ENCODE assay signal across 26 mouse cellular contexts in the genomic region with DNA sequence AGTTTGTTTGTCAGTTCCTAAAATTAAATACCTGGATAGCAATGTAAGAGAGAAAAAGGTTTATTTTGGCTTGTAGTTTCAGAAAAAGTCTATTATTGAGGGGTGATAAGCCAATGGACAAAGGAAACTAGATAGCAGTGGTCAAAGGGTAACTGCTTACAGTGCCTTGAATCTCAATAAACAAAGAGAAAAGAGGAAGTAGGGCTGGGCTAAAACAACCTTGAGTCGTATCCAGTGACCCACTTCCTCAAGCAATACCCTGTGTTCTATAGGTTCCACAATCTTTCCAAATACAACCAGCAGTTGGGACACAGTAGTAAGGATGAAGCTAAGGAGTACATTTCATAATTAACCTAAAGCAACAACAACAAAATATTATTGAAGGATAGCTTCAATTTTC.
DNase-seq lines count a peak whose midpoint lies in the region; ATAC-seq and TF ChIP-seq lines count a peak whose summit lies in the region.
"Had no signal": no experiment of that assay in that cellular context is flagged by ENCODE, and none has a peak within 500 bp of the region (broad histone marks: within the 10 kb centered on the region; RNA-seq: fewer than 3 reads in every experiment).

No protein-coding gene starts in this region.

- no peak overlapping the region for H3K27ac ChIP-seq in MEL (ENCODE audit: control insufficient read depth, low read depth, low read length)

- TF ChIP-seq POLR2A in MEL (IDR thresholded peaks at IDR 0.05; ENCODE audit: control insufficient read depth in 1 of 2, insufficient read depth in 1 of 2, low read depth in 1 of 2, low read length in 2 of 2, poor library complexity in 1 of 2): no peak

- no peak for ATAC-seq in frontal cortex, adult (ENCODE audit: low TSS enrichment)
- ATAC-seq: activated CD4-positive, CD25-positive, alpha-beta regulatory T cell, adult 4 months; CD4-positive, CD25-positive, alpha-beta regulatory T cell, adult 4 months; Patski had no signal

- no peaks in the 10 kb centered on the region for H3K9me3 ChIP-seq in MEL (replicated peaks; ENCODE audit: insufficient read depth, low read length)

- TF ChIP-seq CTCF in MEL (IDR thresholded peaks at IDR 0.05 in 2 of 3, conservative IDR thresholded peaks at IDR 0.05 in 1 of 3; ENCODE audit: control insufficient read depth in 1 of 3, insufficient read depth in 1 of 3, low read depth in 2 of 3, low read length in 3 of 3, poor library complexity in 1 of 3, severe bottlenecking in 1 of 3): no peak

- no peaks in the 10 kb centered on the region for H3K36me3 ChIP-seq in MEL (ENCODE audit: control insufficient read depth in 1 of 2, insufficient read depth in 2 of 2, low read length in 2 of 2)
- H3K36me3 ChIP-seq: G1E had no signal

- H3K4me3 ChIP-seq in MEL (ENCODE audit: control insufficient read depth in 1 of 2, insufficient read depth in 1 of 2, low read depth in 2 of 2, low read length in 2 of 2): no peak overlapping the region

- no peak overlapping the region for H3K9ac ChIP-seq in MEL (ENCODE audit: control insufficient read depth, low read depth, low read length, poor library complexity, severe bottlenecking)

- peak; percentile 9 to 75; a peak in 2 of 4 replicates for TF ChIP-seq EP300 in MEL (IDR thresholded peaks at IDR 0.05; ENCODE audit: low read depth in 1 of 2, low read length in 2 of 2)

- H3K79me2 ChIP-seq in MEL (ENCODE audit: control insufficient read depth, insufficient read depth, low read length, poor library complexity): no peaks in the 10 kb centered on the region

- no peaks in the 10 kb centered on the region for H3K4me1 ChIP-seq in MEL (ENCODE audit: control insufficient read depth in 1 of 2, insufficient read depth in 2 of 2, low read length in 2 of 2)

- DNase-seq in 416B (ENCODE audit: low read depth) (peak; percentile 74), A20 (ENCODE audit: low read depth, low spot score) (peak; percentile 49), MEL (ENCODE audit: low read depth, low spot score) (peak; percentile 66), MEL-GATA-1-ER (ENCODE audit: extremely low read depth, low read depth) (peak; percentile 37)
- DNase-seq in cerebellum, postnatal 10 days: no peak
- DNase-seq in heart, adult 11 months: no peak
- DNase-seq in kidney, postnatal 14 days: no peak
- DNase-seq: adrenal gland, adult 2 months; adrenal gland, adult 8-10 months; adrenal gland, postnatal 10 days; adrenal gland, postnatal 14 days; adrenal gland, postnatal 25 days; adrenal gland, postnatal 36 days; B cell, adult 2 months; cerebellum, adult 11 months; cerebellum, adult 11-12 months; cerebellum, adult 18-20 months; cerebellum, adult 2 months; cerebellum, adult 8-10 months; cerebellum, adult 9-10 months had no signal

- no peak for TF ChIP-seq RAD21 in MEL (IDR thresholded peaks at IDR 0.05; ENCODE audit: low read depth, low read length)

- H3K27me3 ChIP-seq in MEL (ENCODE audit: control insufficient read depth in 1 of 2, insufficient read depth in 2 of 2, low read length in 2 of 2): no peaks in the 10 kb centered on the region
- H3K27me3 ChIP-seq: CH12.LX, Patski had no signal

TF ChIP-seq in MEL, 35 proteins besides CTCF, POLR2A, EP300 and RAD21:
- no peak for TF ChIP-seq POLR2AphosphoS5 (IDR thresholded peaks at IDR 0.05; ENCODE audit: borderline replicate concordance, low read depth, low read length)
- no peak for TF ChIP-seq RCOR1 (IDR thresholded peaks at IDR 0.05; ENCODE audit: low read depth, low read length)
- TF ChIP-seq NELFE (IDR thresholded peaks at IDR 0.05; ENCODE audit: low read depth, low read length): no peak
- no peak for TF ChIP-seq ELF1 (IDR thresholded peaks at IDR 0.05; ENCODE audit: low read depth, low read length)
- TF ChIP-seq TCF12 (IDR thresholded peaks at IDR 0.05; ENCODE audit: low read depth, low read length): 0 out of 2 replicates have a peak, but pooled peaks have one; percentile 8
- TF ChIP-seq POLR2AphosphoS2 (IDR thresholded peaks at IDR 0.05; ENCODE audit: low read length): no peak
- no peak for TF ChIP-seq NRF1 (IDR thresholded peaks at IDR 0.05; ENCODE audit: insufficient read depth, low read depth, low read length, poor library complexity, severe bottlenecking)
TF ChIP-seq in MEL: peak in this region for 1.

Comparison
In these comparisons a context has a peak if more than half of its experiments do, and no peak if none do; other contexts are left out.
1. DNase-seq: peak in 416B (single experiment), A20 (single experiment), MEL (single experiment) and MEL-GATA-1-ER (single experiment); none in cerebellum, postnatal 10 days (0 of 2), heart, adult 11 months (single experiment) and kidney, postnatal 14 days (single experiment).